In genomic region chr12:55888570-55888969, GRCm38 (mm10) we compare ENCODE assay signal across 8 mouse cellular contexts. TPM values are rescaled to one million over a fixed set of nuclear protein-coding genes. Genes with fewer than 3 reads are reported as not detected.
DNase-seq lines count a peak whose midpoint lies in the region; ATAC-seq and TF ChIP-seq lines count a peak whose summit lies in the region.

No protein-coding gene starts in this region.

- in situ Hi-C loops in CH12.LX (cut with MboI; ENCODE audit: low pct_ligation_motif_present, low pct_unique_long_range_greater_than_20kb, low sequenced_read_pairs) = loop anchor here (25.0 kb wide), 1 partner anchor 649 kb away; the partner anchor contains the start of gene Nkx2-1

- H3K27me3 ChIP-seq in heart, embryonic 13.5 days (replicated peaks) = no peaks in the 10 kb centered on the region
- H3K27me3 ChIP-seq in CH12.LX (replicated peaks) = no peaks in the 10 kb centered on the region
- no peaks in the 10 kb centered on the region for H3K27me3 ChIP-seq in embryonic facial prominence, embryonic 13.5 days

- WGBS in heart, embryonic 13.5 days = 28% methylated on average over 5 of the region's 5 CpGs
- 28% methylated on average over 5 of the region's 5 CpGs for WGBS in embryonic facial prominence, embryonic 13.5 days

- H3K36me3 ChIP-seq in heart, embryonic 13.5 days = no peaks in the 10 kb centered on the region
- H3K36me3 ChIP-seq in CH12.LX (replicated peaks in 1 of 2; ENCODE audit: control insufficient read depth in 1 of 2, insufficient read depth in 1 of 2, low read length in 1 of 2) = no peaks in the 10 kb centered on the region
- no peaks in the 10 kb centered on the region for H3K36me3 ChIP-seq in embryonic facial prominence, embryonic 13.5 days

- H3K4me1 ChIP-seq in heart, embryonic 13.5 days = no peaks in the 10 kb centered on the region
- no peaks in the 10 kb centered on the region for H3K4me1 ChIP-seq in CH12.LX (ENCODE audit: control insufficient read depth in 1 of 2, insufficient read depth in 2 of 2)
- H3K4me1 ChIP-seq in embryonic facial prominence, embryonic 13.5 days = no peaks in the 10 kb centered on the region

- intact Hi-C loops in left cerebral cortex, postnatal 4 days (cut with DNase I) = loop anchor here (5.0 to 10.0 kb wide), 3 partner anchors 169 to 639 kb away; no protein-coding TSS in a partner anchor

- no peaks in the 10 kb centered on the region for H3K9me3 ChIP-seq in heart, embryonic 13.5 days
- no peaks in the 10 kb centered on the region for H3K9me3 ChIP-seq in CH12.LX (replicated peaks; ENCODE audit: low read length)
- H3K9me3 ChIP-seq in embryonic facial prominence, embryonic 13.5 days = no peaks in the 10 kb centered on the region

- H3K4me3 ChIP-seq in heart, embryonic 13.5 days = no peak overlapping the region
- no peak overlapping the region for H3K4me3 ChIP-seq in CH12.LX (replicated peaks in 1 of 3; ENCODE audit: low read depth in 2 of 3, low read length in 2 of 3, poor library complexity in 1 of 3)
- no peak overlapping the region for H3K4me3 ChIP-seq in embryonic facial prominence, embryonic 13.5 days

- TF ChIP-seq RAD21 in CH12.LX (IDR thresholded peaks at IDR 0.05; ENCODE audit: low read depth, low read length) = peak; percentile 55

- H3K4me2 ChIP-seq in heart, embryonic 13.5 days = peak overlapping the region; percentile 25
- peak overlapping the region; percentile 37; the same call in 1 of the 2 replicates for H3K4me2 ChIP-seq in CH12.LX (ENCODE audit: insufficient read depth, low read depth, poor library complexity, severe bottlenecking)
- peak overlapping the region; percentile 30 for H3K4me2 ChIP-seq in embryonic facial prominence, embryonic 13.5 days

- no peak for TF ChIP-seq POLR2A in CH12.LX (IDR thresholded peaks at IDR 0.05; ENCODE audit: low read depth, low read length)

- dilution Hi-C loops in CH12.LX (cut with MboI; ENCODE audit: extremely low pct_ligation_motif_present, extremely low pct_unique_long_range_greater_than_20kb, low sequenced_read_pairs) = no loop called here

- no peak for TF ChIP-seq EP300 in CH12.LX (IDR thresholded peaks at IDR 0.05; ENCODE audit: low read length)

- peak in 1 of 2 experiments; percentile 57; a peak in 2 of 4 replicates for TF ChIP-seq CTCF in CH12.LX (conservative IDR thresholded peaks at IDR 0.05 in 1 of 2, IDR thresholded peaks at IDR 0.05 in 1 of 2; ENCODE audit: low read depth in 2 of 2, low read length in 2 of 2)

- ATAC-seq in heart, embryonic 13.5 days (ENCODE audit: extremely low read depth, insufficient number of reproducible peaks, low FRiP score, low TSS enrichment) = no peak
- no peak for ATAC-seq in embryonic facial prominence, embryonic 13.5 days (ENCODE audit: insufficient number of reproducible peaks, insufficient read depth, low FRiP score, low TSS enrichment, low read depth)

- no peaks in the 10 kb centered on the region for H3K79me2 ChIP-seq in CH12.LX (replicated peaks; ENCODE audit: control insufficient read depth, extremely low read depth, insufficient read depth, poor library complexity, severe bottlenecking)

- no peak for DNase-seq in heart, adult 18-20 months
- DNase-seq in CH12.LX (ENCODE audit: extremely low read depth) = peak; percentile 25
- DNase-seq in left cerebral cortex, postnatal 4 days = peak; percentile 8
- DNase-seq in right cerebral cortex, postnatal 14 days = peak; percentile 38
- DNase-seq in yolk sac, embryonic 10.5 days (ENCODE audit: low spot score) = no peak
- DNase-seq in thymus, postnatal 14 days = no peak

- no peak overlapping the region for H3K9ac ChIP-seq in heart, embryonic 13.5 days
- H3K9ac ChIP-seq in CH12.LX (ENCODE audit: insufficient read depth, low read depth) = no peak overlapping the region
- no peak overlapping the region for H3K9ac ChIP-seq in embryonic facial prominence, embryonic 13.5 days

- no peak overlapping the region for H3K27ac ChIP-seq in heart, embryonic 13.5 days (replicated peaks)
- H3K27ac ChIP-seq in CH12.LX (ENCODE audit: insufficient read depth, low read depth) = no peak overlapping the region
- no peak overlapping the region for H3K27ac ChIP-seq in embryonic facial prominence, embryonic 13.5 days

TF ChIP-seq in CH12.LX, 34 proteins besides CTCF, POLR2A, EP300 and RAD21:
- peak; percentile 59 for TF ChIP-seq SMC3 (IDR thresholded peaks at IDR 0.05; ENCODE audit: low read depth, low read length)
- no peak for TF ChIP-seq TCF12 (IDR thresholded peaks at IDR 0.05; ENCODE audit: low read depth, low read length)
- TF ChIP-seq MAFK (IDR thresholded peaks at IDR 0.05; ENCODE audit: insufficient replicate concordance, low read length) = no peak
TF ChIP-seq in CH12.LX: peak in this region for 1.

RNA-seq across cellular contexts. Expression of gene Brms1l, which starts 52.4 kb away (rescaled TPM):
- polyA plus RNA-seq in heart, embryonic 13.5 days (2015; fragmentation: Nextera tagmentation; extraction: Ambion mirVana) = 26.3 and 28.8 TPM in 2 replicates
- 10 to 100 TPM; 21.4 to 22.2 TPM for total RNA-seq in heart, adult 18-20 months (2021)
- 16.3 and 17.8 TPM in 2 replicates for total RNA-seq in CH12.LX (2012; rRNA removed)
- 18.9 and 19.7 TPM in 2 replicates for total RNA-seq in CH12.LX (2014; rRNA removed)
- polyA plus RNA-seq in CH12.LX (2012; ENCODE audit: insufficient read length, low read depth) = 32.6 and 48.0 TPM in 2 replicates
- 54.2 and 58.4 TPM in 2 replicates for polyA plus RNA-seq in embryonic facial prominence, embryonic 13.5 days (2015; fragmentation: Nextera tagmentation; extraction: Ambion mirVana)
- total RNA-seq in left cerebral cortex, postnatal 4 days (2021) = 10 to 100 TPM; 68.9 to 71.3 TPM

Comparison
In these comparisons a context has a peak if more than half of its experiments do, and no peak if none do; other contexts are left out.
1. DNase-seq: peak in CH12.LX (single experiment), left cerebral cortex, postnatal 4 days (single experiment) and right cerebral cortex, postnatal 14 days (single experiment); none in heart, adult 18-20 months (0 of 2), yolk sac, embryonic 10.5 days (single experiment) and thymus, postnatal 14 days (single experiment).
2. Peak in every context shown above with its lines, with median percentiles within 50 percentile points of each other: H3K4me2 ChIP-seq.